Mouse (Mus musculus): ENCODE data around the gene Pid1. TPM values are rescaled to one million over a fixed set of nuclear protein-coding genes. Genes with fewer than 3 reads are reported as not detected.

Gene Pid1
- polyA plus RNA-seq, 1 experiment from 2014 or later, result 26.0 TPM

- DNase-seq (ENCODE audit: low spot score) (no peak), ATAC-seq (replicated peaks; ENCODE audit: insufficient number of reproducible peaks, low FRiP score, low TSS enrichment, low read depth) (no peak)
- no peaks in the 10 kb centered on the region for H3K36me3 ChIP-seq (replicated peaks; ENCODE audit: control insufficient read depth, insufficient read depth, low read depth, low read length)
- H3K27me3 ChIP-seq (ENCODE audit: control insufficient read depth, insufficient read depth, low read length), result no peaks in the 10 kb centered on the region
- no peaks in the 10 kb centered on the region for H3K9me3 ChIP-seq (replicated peaks; ENCODE audit: control insufficient read depth, low read length)
- H3K4me1 ChIP-seq (ENCODE audit: control insufficient read depth, insufficient read depth, low read length), result no peaks in the 10 kb centered on the region
- no peak overlapping the region for H3K4me2 ChIP-seq (ENCODE audit: low read depth, low read length)
- no peak overlapping the region for H3K4me3 ChIP-seq (ENCODE audit: low read depth, low read length)
- WGBS, result 83% methylated on average over 5 of the region's 5 CpGs
- no peak overlapping the region for H3K9ac ChIP-seq (replicated peaks; ENCODE audit: low read length)
- no peak overlapping the region for H3K27ac ChIP-seq (replicated peaks; ENCODE audit: low read depth, low read length)
Measured at GRCm38 (mm10) chr1:84189446-84189845, 174.5 kb downstream of the Pid1 start.

DNA sequence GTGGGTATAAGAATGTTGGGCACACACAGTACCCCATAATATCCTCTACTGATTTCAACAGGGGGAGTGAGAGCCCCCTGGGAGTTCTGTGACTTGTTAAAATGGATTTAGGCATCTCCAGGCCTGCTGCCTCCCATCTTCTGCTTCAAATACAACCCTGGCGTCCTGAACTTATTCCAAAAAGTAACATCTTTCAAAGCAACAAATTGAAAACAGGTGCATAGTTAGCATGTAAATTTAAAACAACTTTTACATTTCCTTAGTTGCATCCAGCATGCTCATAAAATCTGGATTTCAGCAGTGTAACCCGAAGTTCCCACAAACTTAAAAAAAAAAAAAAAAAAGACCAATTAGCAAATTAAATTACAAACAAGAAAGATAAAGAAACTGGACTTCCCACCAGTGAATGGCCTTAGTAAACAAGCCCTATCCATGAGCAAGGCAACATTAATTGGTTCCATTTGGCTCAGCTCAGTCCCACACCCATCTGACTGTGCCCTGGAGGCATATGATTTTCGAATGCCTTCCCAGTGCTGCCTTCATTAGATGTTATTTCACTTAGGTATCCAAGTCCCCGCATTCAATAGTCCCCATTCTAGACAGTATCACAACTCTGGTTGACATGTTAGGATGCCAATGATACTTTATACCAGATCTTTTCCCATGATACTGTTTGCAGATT lies 177.1 kb downstream of the Pid1 start:
- Histone ChIP-seq H3K27ac (replicated peaks; ENCODE audit: low read depth, low read length) (no peak overlapping the region), H3K9ac (replicated peaks; ENCODE audit: low read length) (no peak overlapping the region), H3K36me3 (replicated peaks; ENCODE audit: control insufficient read depth, insufficient read depth, low read depth, low read length) (no peaks in the 10 kb centered on the region), H3K4me2 (ENCODE audit: low read depth, low read length) (no peak overlapping the region), H3K4me1 (ENCODE audit: control insufficient read depth, insufficient read depth, low read length) (no peaks in the 10 kb centered on the region), H3K27me3 (ENCODE audit: control insufficient read depth, insufficient read depth, low read length) (no peaks in the 10 kb centered on the region), H3K4me3 (ENCODE audit: low read depth, low read length) (no peak overlapping the region), H3K9me3 (replicated peaks; ENCODE audit: control insufficient read depth, low read length) (no peaks in the 10 kb centered on the region)
- no peak for ATAC-seq (replicated peaks; ENCODE audit: insufficient number of reproducible peaks, low FRiP score, low TSS enrichment, low read depth)
- DNase-seq (ENCODE audit: low spot score), result peak; percentile 72
- WGBS, result 18% methylated on average over 4 of the region's 4 CpGs

- WGBS, result 81% methylated on average over 1 of the region's 1 CpGs
- no peak for ATAC-seq (replicated peaks; ENCODE audit: insufficient number of reproducible peaks, low FRiP score, low TSS enrichment, low read depth)
Measured at GRCm38 (mm10) chr1:84177696-84178095, 186.3 kb downstream of the Pid1 start.

GRCm38 (mm10) chr1:84177033-84177432 lies 186.9 kb downstream of the Pid1 start:
- ATAC-seq (replicated peaks; ENCODE audit: insufficient number of reproducible peaks, low FRiP score, low TSS enrichment, low read depth), result peak; percentile 65; the same call in 1 of the 2 replicates
- Histone ChIP-seq H3K27ac (replicated peaks; ENCODE audit: low read depth, low read length) (no peak overlapping the region), H3K4me3 (ENCODE audit: low read depth, low read length) (no peak overlapping the region), H3K36me3 (replicated peaks; ENCODE audit: control insufficient read depth, insufficient read depth, low read depth, low read length) (no peaks in the 10 kb centered on the region), H3K4me2 (ENCODE audit: low read depth, low read length) (no peak overlapping the region), H3K4me1 (ENCODE audit: control insufficient read depth, insufficient read depth, low read length) (no peaks in the 10 kb centered on the region), H3K9me3 (replicated peaks; ENCODE audit: control insufficient read depth, low read length) (no peaks in the 10 kb centered on the region), H3K9ac (replicated peaks; ENCODE audit: low read length) (no peak overlapping the region), H3K27me3 (ENCODE audit: control insufficient read depth, insufficient read depth, low read length) (no peaks in the 10 kb centered on the region)
- WGBS, result 11% methylated on average over 2 of the region's 2 CpGs
- DNase-seq (ENCODE audit: low spot score), result peak; percentile 50

More at GRCm38 (mm10) chr1:84177696-84178095, 186.3 kb downstream of the Pid1 start:
- H3K4me1 ChIP-seq (ENCODE audit: control insufficient read depth, insufficient read depth, low read length), result no peaks in the 10 kb centered on the region
- no peak for DNase-seq (ENCODE audit: low spot score)
- H3K27me3 ChIP-seq (ENCODE audit: control insufficient read depth, insufficient read depth, low read length), result no peaks in the 10 kb centered on the region
- no peak overlapping the region for H3K9ac ChIP-seq (replicated peaks; ENCODE audit: low read length)
- no peaks in the 10 kb centered on the region for H3K9me3 ChIP-seq (replicated peaks; ENCODE audit: control insufficient read depth, low read length)
- H3K36me3 ChIP-seq (replicated peaks; ENCODE audit: control insufficient read depth, insufficient read depth, low read depth, low read length), result no peaks in the 10 kb centered on the region
- H3K4me3 ChIP-seq (ENCODE audit: low read depth, low read length), result no peak overlapping the region
- no peak overlapping the region for H3K27ac ChIP-seq (replicated peaks; ENCODE audit: low read depth, low read length)
- H3K4me2 ChIP-seq (ENCODE audit: low read depth, low read length), result no peak overlapping the region

- H3K36me3 ChIP-seq (replicated peaks; ENCODE audit: control insufficient read depth, insufficient read depth, low read depth, low read length), result no peaks in the 10 kb centered on the region
- H3K27ac ChIP-seq (replicated peaks; ENCODE audit: low read depth, low read length), result no peak overlapping the region
- H3K9ac ChIP-seq (replicated peaks; ENCODE audit: low read length), result no peak overlapping the region
- WGBS, result 72% methylated on average over 6 of the region's 6 CpGs
- H3K4me1 ChIP-seq (ENCODE audit: control insufficient read depth, insufficient read depth, low read length), result no peaks in the 10 kb centered on the region
- no peak overlapping the region for H3K4me2 ChIP-seq (ENCODE audit: low read depth, low read length)
- H3K27me3 ChIP-seq (ENCODE audit: control insufficient read depth, insufficient read depth, low read length), result no peaks in the 10 kb centered on the region
- no peak for ATAC-seq (replicated peaks; ENCODE audit: insufficient number of reproducible peaks, low FRiP score, low TSS enrichment, low read depth)
- no peak for DNase-seq (ENCODE audit: low spot score)
- H3K4me3 ChIP-seq (ENCODE audit: low read depth, low read length), result no peak overlapping the region
- no peaks in the 10 kb centered on the region for H3K9me3 ChIP-seq (replicated peaks; ENCODE audit: control insufficient read depth, low read length)
Measured at GRCm38 (mm10) chr1:84172941-84173340, 191.0 kb downstream of the Pid1 start.

- no peaks in the 10 kb centered on the region for H3K9me3 ChIP-seq (replicated peaks; ENCODE audit: control insufficient read depth, low read length)
- no peaks in the 10 kb centered on the region for H3K27me3 ChIP-seq (ENCODE audit: control insufficient read depth, insufficient read depth, low read length)
- H3K4me1 ChIP-seq (ENCODE audit: control insufficient read depth, insufficient read depth, low read length), result no peaks in the 10 kb centered on the region
- H3K9ac ChIP-seq (replicated peaks; ENCODE audit: low read length), result no peak overlapping the region
- no peak overlapping the region for H3K4me2 ChIP-seq (ENCODE audit: low read depth, low read length)
- no peak overlapping the region for H3K27ac ChIP-seq (replicated peaks; ENCODE audit: low read depth, low read length)
- DNase-seq (ENCODE audit: low spot score) (no peak), ATAC-seq (replicated peaks; ENCODE audit: insufficient number of reproducible peaks, low FRiP score, low TSS enrichment, low read depth) (no peak)
- no peaks in the 10 kb centered on the region for H3K36me3 ChIP-seq (replicated peaks; ENCODE audit: control insufficient read depth, insufficient read depth, low read depth, low read length)
- H3K4me3 ChIP-seq (ENCODE audit: low read depth, low read length), result no peak overlapping the region
- WGBS, result 92% methylated on average over 3 of the region's 3 CpGs
Measured at GRCm38 (mm10) chr1:84157790-84158189, 206.2 kb downstream of the Pid1 start.

DNA sequence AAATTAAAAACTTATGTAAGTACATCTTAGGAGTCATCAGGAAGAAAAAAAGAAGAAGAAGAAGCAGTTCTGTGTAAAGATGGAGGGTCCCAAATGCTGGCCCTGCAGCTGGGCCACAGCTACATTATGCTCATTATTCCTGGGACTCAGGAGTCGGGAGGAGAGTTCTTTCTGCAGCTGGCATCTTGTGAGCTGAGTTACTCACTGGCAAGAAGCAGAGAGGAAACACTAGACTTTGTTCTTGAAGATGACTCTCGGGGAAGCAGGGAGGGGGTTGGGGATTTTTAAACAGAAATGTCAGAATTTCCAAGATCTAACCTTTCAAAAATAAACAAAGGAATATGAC lies 208.4 kb downstream of the Pid1 start:
- H3K9me3 ChIP-seq (replicated peaks; ENCODE audit: control insufficient read depth, low read length), result no peaks in the 10 kb centered on the region

GRCm38 (mm10) chr1:84154725-84155584 lies 209.0 kb downstream of the Pid1 start:
- Histone ChIP-seq H3K4me2 (ENCODE audit: low read depth, low read length) (no peak overlapping the region), H3K27ac (replicated peaks; ENCODE audit: low read depth, low read length) (0 out of 2 replicates have a peak overlapping the region, but pooled peaks have one; percentile 8)
- ATAC-seq (replicated peaks; ENCODE audit: insufficient number of reproducible peaks, low FRiP score, low TSS enrichment, low read depth), result peak; percentile 44; the same call in 1 of the 2 replicates

More for the DNA sequence above, 208.4 kb downstream of the Pid1 start:
- Histone ChIP-seq H3K4me3 (ENCODE audit: low read depth, low read length) (no peak overlapping the region), H3K4me1 (ENCODE audit: control insufficient read depth, insufficient read depth, low read length) (no peaks in the 10 kb centered on the region), H3K27me3 (ENCODE audit: control insufficient read depth, insufficient read depth, low read length) (no peaks in the 10 kb centered on the region), H3K4me2 (ENCODE audit: low read depth, low read length) (no peak overlapping the region), H3K9ac (replicated peaks; ENCODE audit: low read length) (0 out of 2 replicates have a peak overlapping the region, but pooled peaks have one; percentile 7), H3K36me3 (replicated peaks; ENCODE audit: control insufficient read depth, insufficient read depth, low read depth, low read length) (no peaks in the 10 kb centered on the region), H3K27ac (replicated peaks; ENCODE audit: low read depth, low read length) (0 out of 2 replicates have a peak overlapping the region, but pooled peaks have one; percentile 8)
- ATAC-seq (replicated peaks; ENCODE audit: insufficient number of reproducible peaks, low FRiP score, low TSS enrichment, low read depth) (no peak), DNase-seq (ENCODE audit: low spot score) (peak; percentile 45)
- 10% methylated on average over 2 of the region's 2 CpGs for WGBS

More at GRCm38 (mm10) chr1:84154725-84155584, 209.0 kb downstream of the Pid1 start:
- DNase-seq (ENCODE audit: low spot score), result peak; percentile 19
- Histone ChIP-seq H3K36me3 (replicated peaks; ENCODE audit: control insufficient read depth, insufficient read depth, low read depth, low read length) (no peaks in the 10 kb centered on the region), H3K4me3 (ENCODE audit: low read depth, low read length) (no peak overlapping the region), H3K9me3 (replicated peaks; ENCODE audit: control insufficient read depth, low read length) (no peaks in the 10 kb centered on the region), H3K27me3 (ENCODE audit: control insufficient read depth, insufficient read depth, low read length) (no peaks in the 10 kb centered on the region), H3K4me1 (ENCODE audit: control insufficient read depth, insufficient read depth, low read length) (no peaks in the 10 kb centered on the region), H3K9ac (replicated peaks; ENCODE audit: low read length) (0 out of 2 replicates have a peak overlapping the region, but pooled peaks have one; percentile 7)
- 60% methylated on average over 12 of the region's 12 CpGs for WGBS

All from embryonic facial prominence, embryonic 11.5 days (tissue).